Mouse (Mus musculus) testis, adult 2 months (tissue): ENCODE measurements at regions not wholly inside any gene's neighbourhood (a gene's known extent, or its start where the extent isn't known, plus 50 kb on each side); places are given as distances from the start of the nearest gene placed in this dataset.

Experiments used
- H3K27ac ChIP-seq: fragments of 200-500 bp; 2 replicates; pipeline ENCODE4 v1.5.1; 2012; ENCODE audit warnings: low read depth, low read length; ENCODE audit not compliant: control insufficient read depth, insufficient read depth
- H3K27me3 ChIP-seq: fragments of 200-500 bp; 2 replicates; pipeline ENCODE4 v1.6.1; 2012; ENCODE audit warnings: mild to moderate bottlenecking, low read length, moderate library complexity; ENCODE audit not compliant: control insufficient read depth, insufficient read depth
- H3K36me3 ChIP-seq: fragments of 200-500 bp; 2 replicates; pipeline ENCODE4 v1.6.1; 2012; ENCODE audit warnings: mild to moderate bottlenecking, low read length; ENCODE audit not compliant: control insufficient read depth, insufficient read depth
- H3K4me1 ChIP-seq: fragments of 200-500 bp; 2 replicates; pipeline ENCODE4 v1.6.1; 2012; ENCODE audit warnings: low read length; ENCODE audit not compliant: control insufficient read depth, insufficient read depth
- H3K4me3 ChIP-seq: fragments of 200-500 bp; 2 replicates; pipeline ENCODE4 v1.5.1; 2012; ENCODE audit warnings: low read depth, mild to moderate bottlenecking, low read length, moderate library complexity, mixed read lengths; ENCODE audit not compliant: control insufficient read depth
- CTCF ChIP-seq: fragments of 200-500 bp; IDR thresholded peaks from 2 replicates; pipeline ENCODE4 v1.5.1; 2012; ENCODE audit warnings: low read depth, mild to moderate bottlenecking, inconsistent platforms, low read length, moderate library complexity; ENCODE audit not compliant: control insufficient read depth, insufficient read depth, insufficient replicate concordance
- POLR2A ChIP-seq: fragments of 200-500 bp; IDR thresholded peaks from 2 replicates; pipeline ENCODE4 v1.6.1; 2012; ENCODE audit warnings: low read depth, mild to moderate bottlenecking, inconsistent platforms, low read length, moderate library complexity; ENCODE audit not compliant: control insufficient read depth

DNA sequence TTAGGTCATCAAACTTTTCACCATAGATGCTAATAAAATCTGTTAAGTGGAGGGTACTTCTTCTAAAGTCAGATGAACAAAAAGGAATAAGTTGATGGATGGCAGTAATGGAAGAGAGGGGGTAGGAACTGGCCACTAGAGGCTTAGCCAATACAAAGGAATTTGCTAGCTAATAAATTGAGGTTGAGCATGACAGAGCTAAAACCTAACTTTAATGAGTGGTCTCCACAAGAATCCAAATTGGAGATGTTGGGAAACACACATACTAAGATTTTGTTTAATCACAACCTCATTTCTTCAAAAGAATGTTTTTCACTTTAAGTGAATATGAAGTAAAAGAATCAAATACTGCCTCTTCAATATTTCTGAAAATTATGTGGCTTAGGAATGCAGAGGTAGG is 414.0 kb upstream of the Gm9747 start:
- Histone ChIP-seq H3K36me3 (no peaks in the 10 kb centered on the region), H3K4me1 (no peaks in the 10 kb centered on the region), H3K27ac (no peak overlapping the region), H3K4me3 (no peak overlapping the region), H3K27me3 (no peaks in the 10 kb centered on the region)
- TF ChIP-seq CTCF (no peak), POLR2A (no peak)

DNA sequence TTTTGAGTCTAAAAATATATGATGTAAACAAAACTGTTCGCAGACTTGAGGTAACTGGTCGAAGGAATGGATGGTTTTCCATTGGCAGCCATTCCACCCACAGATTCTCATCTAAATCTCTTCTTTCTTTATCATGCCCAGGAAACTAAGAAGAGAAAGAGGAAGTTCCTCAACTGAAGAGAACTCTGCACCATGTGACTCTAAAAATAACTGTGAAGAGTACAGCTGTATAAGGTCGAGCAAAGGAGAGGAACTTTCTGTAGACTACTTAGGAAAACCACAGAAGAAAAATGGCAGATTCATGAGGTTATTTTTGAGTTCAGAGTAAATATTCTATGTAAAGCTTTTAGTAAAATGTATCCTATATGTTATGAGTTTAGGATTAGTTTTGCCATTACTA is 390.9 kb upstream of the Gm9747 start:
- Histone ChIP-seq H3K27me3 (no peaks in the 10 kb centered on the region), H3K4me3 (no peak overlapping the region), H3K27ac (no peak overlapping the region), H3K36me3 (no peaks in the 10 kb centered on the region), H3K4me1 (no peaks in the 10 kb centered on the region)
- TF ChIP-seq POLR2A, result no peak
- no peak for TF ChIP-seq CTCF

DNA sequence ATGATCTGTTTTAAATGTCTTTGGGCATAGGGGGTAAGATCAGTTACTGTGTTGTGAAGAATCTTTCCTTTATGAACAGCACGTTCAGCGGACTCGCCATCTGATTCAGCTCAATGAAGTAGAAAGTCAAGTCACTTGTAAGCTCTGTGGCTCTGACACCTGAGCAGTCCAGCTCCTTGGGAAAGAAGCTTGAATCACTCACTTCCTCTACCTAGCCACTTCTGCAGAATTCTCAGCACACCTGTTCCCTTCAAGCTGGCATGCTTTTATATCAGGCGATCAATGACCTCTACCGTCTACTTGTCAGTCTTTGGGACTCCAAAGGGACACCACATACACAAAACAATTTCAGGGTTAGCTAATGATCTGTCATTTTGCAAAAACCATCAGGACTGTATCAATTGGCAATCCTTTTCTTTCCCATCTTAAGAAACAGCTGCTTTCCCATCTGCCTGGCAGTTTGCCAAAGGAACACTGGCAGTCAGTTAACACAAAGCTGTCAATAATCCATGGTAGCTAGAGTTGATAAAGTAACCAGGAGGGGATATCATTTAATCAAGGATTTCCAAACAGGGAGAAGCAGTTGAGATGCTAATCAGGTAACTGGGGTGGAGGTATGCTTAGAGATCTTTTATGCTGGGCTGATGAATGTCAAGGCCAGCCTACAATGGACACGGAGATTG is 382.3 kb upstream of the Gm9747 start:
- H3K27me3 ChIP-seq, result no peaks in the 10 kb centered on the region
- no peak overlapping the region for H3K4me3 ChIP-seq
- H3K4me1 ChIP-seq, result no peaks in the 10 kb centered on the region
- TF ChIP-seq CTCF (no peak), POLR2A (no peak)
- no peak overlapping the region for H3K27ac ChIP-seq
- H3K36me3 ChIP-seq, result no peaks in the 10 kb centered on the region

DNA sequence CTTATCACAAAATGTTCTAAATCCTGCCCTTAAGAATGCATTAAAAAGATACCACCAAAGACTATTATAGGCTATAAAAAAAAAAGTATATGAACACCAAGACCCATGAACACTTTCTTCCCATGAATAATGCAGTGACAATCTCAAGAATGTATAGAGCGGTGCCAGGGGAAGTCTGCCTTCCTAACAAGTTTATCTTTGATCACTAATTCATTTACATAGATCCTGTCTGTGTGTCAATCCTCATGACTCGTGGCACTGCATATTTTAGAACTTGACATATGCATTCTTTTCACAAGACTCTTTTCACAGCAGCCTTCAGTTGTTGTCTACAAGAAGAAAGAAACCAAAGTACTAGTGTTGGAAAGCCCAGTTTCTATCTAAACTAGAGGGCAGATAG is 373.4 kb upstream of the Gm9747 start:
- Histone ChIP-seq H3K36me3 (no peaks in the 10 kb centered on the region), H3K27ac (no peak overlapping the region), H3K27me3 (no peaks in the 10 kb centered on the region), H3K4me3 (no peak overlapping the region), H3K4me1 (no peaks in the 10 kb centered on the region)
- no peak for TF ChIP-seq POLR2A
- TF ChIP-seq CTCF, result no peak

DNA sequence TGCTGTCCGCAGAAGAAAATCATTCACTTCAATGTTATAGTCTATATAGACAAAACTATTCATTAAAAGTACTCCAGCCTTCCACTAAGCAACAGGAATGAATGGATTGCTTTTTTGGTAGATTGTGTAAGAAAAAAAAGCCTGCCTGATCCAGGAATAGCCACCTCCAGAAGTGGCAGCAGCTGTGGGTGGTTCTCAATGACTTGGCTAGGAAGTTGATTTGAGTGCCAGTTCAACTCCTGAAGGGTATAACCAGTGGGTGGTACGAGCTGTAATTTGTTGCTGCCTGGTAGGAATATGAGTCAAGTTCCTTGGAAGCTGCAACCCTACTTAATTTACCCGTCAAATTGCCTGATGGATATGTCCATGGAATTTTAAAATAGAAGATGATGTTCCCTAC is 368.3 kb upstream of the Gm9747 start:
- no peaks in the 10 kb centered on the region for H3K27me3 ChIP-seq
- no peak for TF ChIP-seq POLR2A
- no peaks in the 10 kb centered on the region for H3K36me3 ChIP-seq
- H3K4me3 ChIP-seq, result no peak overlapping the region
- H3K27ac ChIP-seq, result no peak overlapping the region
- H3K4me1 ChIP-seq, result no peaks in the 10 kb centered on the region

DNA sequence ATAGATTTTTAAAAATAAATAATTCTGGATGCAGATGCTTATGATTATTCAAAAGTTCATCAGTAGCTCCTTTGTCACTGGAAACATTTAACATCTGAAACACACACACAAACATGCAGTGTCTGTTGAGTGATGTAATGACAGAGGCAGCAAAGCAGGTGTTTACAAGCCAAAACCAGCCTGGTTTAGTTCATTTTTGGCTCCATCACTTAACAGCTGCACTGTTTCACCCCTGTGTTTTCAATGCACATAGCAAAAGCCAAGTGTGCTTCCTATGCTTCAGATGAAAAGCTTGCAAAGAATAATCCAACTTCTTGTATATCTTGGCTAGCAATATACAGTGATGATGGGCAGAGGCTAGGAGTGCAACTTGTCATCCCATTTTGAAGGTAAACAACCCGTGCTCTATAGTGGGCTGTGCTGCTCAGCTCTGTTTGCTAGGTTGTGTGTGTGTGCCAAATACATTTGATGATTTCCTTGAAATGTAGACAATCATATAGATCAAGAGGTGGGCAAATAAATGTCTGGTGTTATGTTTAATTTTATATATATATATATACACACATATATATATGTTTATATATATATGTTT is 345.9 kb upstream of the Gm9747 start:
- Histone ChIP-seq H3K36me3 (no peaks in the 10 kb centered on the region), H3K27me3 (no peaks in the 10 kb centered on the region), H3K4me3 (no peak overlapping the region), H3K27ac (no peak overlapping the region), H3K4me1 (no peaks in the 10 kb centered on the region)
- TF ChIP-seq CTCF (no peak), POLR2A (no peak)

DNA sequence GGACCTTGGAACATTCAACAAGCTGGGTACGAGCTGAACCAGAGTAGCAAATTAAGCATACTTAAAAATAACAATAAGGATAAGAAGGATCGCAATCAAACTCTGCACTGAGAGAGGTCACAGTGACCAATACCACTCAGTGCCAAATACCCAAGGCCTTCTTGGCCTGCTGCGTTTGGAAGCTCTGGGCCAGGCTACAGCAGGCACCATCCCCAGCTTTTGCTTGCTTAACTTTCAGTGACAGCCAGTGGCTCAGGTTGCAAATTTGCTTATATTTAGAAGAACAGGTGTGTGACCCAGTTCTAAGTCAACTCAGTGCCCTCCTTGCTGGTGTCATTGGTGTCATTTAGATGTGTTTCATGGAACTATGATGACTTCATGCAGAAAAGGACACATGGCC is 335.7 kb upstream of the Gm9747 start:
- no peaks in the 10 kb centered on the region for H3K27me3 ChIP-seq
- TF ChIP-seq CTCF (no peak), POLR2A (no peak)
- H3K4me1 ChIP-seq, result no peaks in the 10 kb centered on the region

More for the DNA sequence above, 335.7 kb upstream of the Gm9747 start:
- no peaks in the 10 kb centered on the region for H3K36me3 ChIP-seq
- H3K27ac ChIP-seq, result no peak overlapping the region
- H3K4me3 ChIP-seq, result no peak overlapping the region
